Mouse (Mus musculus): ENCODE results near the gene Rnf187. TPM values are rescaled to one million over a fixed set of nuclear protein-coding genes. Genes with fewer than 3 reads are reported as not detected.

Rnf187 gene
- 147 and 519 TPM in 2 replicates for polyA plus RNA-seq (2021; fragmentation: Nextera tagmentation)
- long read RNA-seq, experiment 1, transcript Rnf187-201 (4 exons, 1,949 nt), result major isoform, 3,874 of 4,028 reads
- long read RNA-seq, experiment 1, partial matches to known transcripts, result 106 of 4,028 reads
- long read RNA-seq, experiment 1, other reads (novel, unspliced or antisense), result 48 of 4,028 reads
- long read RNA-seq, experiment 2, transcript Rnf187-201 (4 exons, 1,949 nt), result major isoform, 99 of 214 reads
- long read RNA-seq, experiment 2, partial matches to known transcripts, result 51 of 214 reads
- long read RNA-seq, experiment 2, other reads (novel, unspliced or antisense), result 64 of 214 reads

GRCm38 (mm10) chr11:58938322-58939087 is at the start of gene Rnf187:
TSS of gene Rnf187 (minus strand) at chr11:58938916.

GRCm38 (mm10) chr11:58978027-58978705 is 39.5 kb upstream of the Rnf187 start, which contains the start of gene Trim11:
TSS of gene Trim11 (plus strand) at chr11:58978093.

GRCm38 (mm10) chr11:58954420-58955142 is 15.9 kb upstream of the Rnf187 start, which contains the start of the genes Hist3h2a and Trim17:
TSS of gene Hist3h2a (plus strand) at chr11:58954685.
TSS of gene Trim17 (plus strand) at chr11:58954685.

GRCm38 (mm10) chr11:58948542-58949479 is 10.1 kb upstream of the Rnf187 start, which contains the start of gene Hist3h2ba:
TSS of gene Hist3h2ba (plus strand) at chr11:58948920.

GRCm38 (mm10) chr11:58917745-58918366 is 20.9 kb downstream of the Rnf187 start, which contains the start of gene Btnl10:
TSS of gene Btnl10 (plus strand) at chr11:58917908.

GRCm38 (mm10) chr11:58903511-58904409 is 35.0 kb downstream of the Rnf187 start, which contains the start of gene Zfp39:
TSS of gene Zfp39 (minus strand) at chr11:58904225.

Other genes starting within 250 kb of the Rnf187 start
- not detected in 2 replicates for gene Olfr319, start 239.8 kb downstream of the Rnf187 start, polyA plus RNA-seq (2021; fragmentation: Nextera tagmentation)
- not detected in 2 replicates for gene Olfr318, start 214.9 kb downstream of the Rnf187 start, polyA plus RNA-seq (2021; fragmentation: Nextera tagmentation)
- gene Olfr317, start 199.7 kb downstream of the Rnf187 start, polyA plus RNA-seq (2021; fragmentation: Nextera tagmentation), result not detected in 2 replicates
- 1.1 and 2.0 TPM in 2 replicates for gene Olfr316, start 186.2 kb downstream of the Rnf187 start, polyA plus RNA-seq (2021; fragmentation: Nextera tagmentation)
- not detected in 2 replicates for gene Olfr315, start 165.7 kb downstream of the Rnf187 start, polyA plus RNA-seq (2021; fragmentation: Nextera tagmentation)
- not detected in 2 replicates for gene Olfr314, start 156.0 kb downstream of the Rnf187 start, polyA plus RNA-seq (2021; fragmentation: Nextera tagmentation)
- gene Fam183b, start 137.0 kb downstream of the Rnf187 start, polyA plus RNA-seq (2021; fragmentation: Nextera tagmentation), result 9.7 and 11.3 TPM in 2 replicates
- gene Olfr313, start 123.9 kb downstream of the Rnf187 start, polyA plus RNA-seq (2021; fragmentation: Nextera tagmentation), result not detected in 2 replicates
- gene Olfr312, start 109.7 kb downstream of the Rnf187 start, polyA plus RNA-seq (2021; fragmentation: Nextera tagmentation), result not detected in 2 replicates
- gene Olfr311, start 99.7 kb downstream of the Rnf187 start, polyA plus RNA-seq (2021; fragmentation: Nextera tagmentation), result 0.11 TPM in 1 of 2 replicates, not detected in the other
- 4.2 and 5.8 TPM in 2 replicates for gene Gm12258, start 91.8 kb downstream of the Rnf187 start, polyA plus RNA-seq (2021; fragmentation: Nextera tagmentation)
- 2.5 and 5.9 TPM in 2 replicates for gene 2810021J22Rik, start 71.7 kb downstream of the Rnf187 start, polyA plus RNA-seq (2021; fragmentation: Nextera tagmentation)
- 5.0 and 6.9 TPM in 2 replicates for gene Zfp39, start 34.7 kb downstream of the Rnf187 start, polyA plus RNA-seq (2021; fragmentation: Nextera tagmentation)
- not detected in 2 replicates for gene Btnl10, start 21.0 kb downstream of the Rnf187 start, polyA plus RNA-seq (2021; fragmentation: Nextera tagmentation)
- gene Hist3h2ba, start 10.0 kb upstream of the Rnf187 start, polyA plus RNA-seq (2021; fragmentation: Nextera tagmentation), result 12.3 and 50.9 TPM in 2 replicates
- gene Hist3h2a, start 15.8 kb upstream of the Rnf187 start, polyA plus RNA-seq (2021; fragmentation: Nextera tagmentation), result 50.8 and 74.9 TPM in 2 replicates
- gene Trim17, start 15.8 kb upstream of the Rnf187 start, polyA plus RNA-seq (2021; fragmentation: Nextera tagmentation), result 4.2 and 4.5 TPM in 2 replicates
- gene Trim11, start 39.2 kb upstream of the Rnf187 start, polyA plus RNA-seq (2021; fragmentation: Nextera tagmentation), result 12.1 and 13.3 TPM in 2 replicates
- gene Obscn, start 197.5 kb upstream of the Rnf187 start, polyA plus RNA-seq (2021; fragmentation: Nextera tagmentation), result 1.1 and 1.2 TPM in 2 replicates
- gene Iba57, start 224.8 kb upstream of the Rnf187 start, polyA plus RNA-seq (2021; fragmentation: Nextera tagmentation), result 3.8 and 4.0 TPM in 2 replicates
- gene Gjc2, start 244.3 kb upstream of the Rnf187 start, polyA plus RNA-seq (2021; fragmentation: Nextera tagmentation), result 3.2 and 8.8 TPM in 2 replicates

Data from left cerebral cortex, adult 6 months (tissue).